Mouse (Mus musculus): ENCODE data around the gene Rcan2. TPM values are rescaled to one million over a fixed set of nuclear protein-coding genes. Genes with fewer than 3 reads are reported as not detected.
A peak's percentile ranks its signal among the peaks of the same experiment; 100 is the strongest.

Rcan2 gene
- polyA plus RNA-seq, 1 experiment from 2014 or later, result 133 TPM

GRCm38 (mm10) chr17:43846714-43847113 is 45.6 kb downstream of the Rcan2 start:
- Histone ChIP-seq H3K27me3 (ENCODE audit: control insufficient read depth, insufficient read depth, low read depth, low read length) (no peaks in the 10 kb centered on the region), H3K4me3 (ENCODE audit: low read depth, low read length) (no peak overlapping the region), H3K4me2 (ENCODE audit: low read length) (no peak overlapping the region), H3K4me1 (ENCODE audit: control insufficient read depth, insufficient read depth, low read length) (no peaks in the 10 kb centered on the region), H3K9me3 (replicated peaks; ENCODE audit: control insufficient read depth, low read length, poor library complexity, severe bottlenecking) (no peaks in the 10 kb centered on the region), H3K27ac (ENCODE audit: low read length) (no peak overlapping the region), H3K9ac (ENCODE audit: low read depth, low read length) (no peak overlapping the region), H3K36me3 (ENCODE audit: control insufficient read depth, insufficient read depth, low read length) (no peaks in the 10 kb centered on the region)
- WGBS, result 91% methylated on average over 2 of the region's 2 CpGs
- no peak for ATAC-seq

- H3K4me3 ChIP-seq (ENCODE audit: low read depth, low read length), result no peak overlapping the region
- ATAC-seq, result no peak
- H3K9ac ChIP-seq (ENCODE audit: low read depth, low read length), result no peak overlapping the region
- no peak overlapping the region for H3K27ac ChIP-seq (ENCODE audit: low read length)
- no peaks in the 10 kb centered on the region for H3K36me3 ChIP-seq (ENCODE audit: control insufficient read depth, insufficient read depth, low read length)
- no peaks in the 10 kb centered on the region for H3K27me3 ChIP-seq (ENCODE audit: control insufficient read depth, insufficient read depth, low read depth, low read length)
- H3K4me1 ChIP-seq (ENCODE audit: control insufficient read depth, insufficient read depth, low read length), result no peaks in the 10 kb centered on the region
- H3K4me2 ChIP-seq (ENCODE audit: low read length), result no peak overlapping the region
- no peaks in the 10 kb centered on the region for H3K9me3 ChIP-seq (replicated peaks; ENCODE audit: control insufficient read depth, low read length, poor library complexity, severe bottlenecking)
- 68% methylated on average over 3 of the region's 3 CpGs for WGBS
These were observed 47.8 kb downstream of the Rcan2 start for GRCm38 (mm10) chr17:43848903-43849302.

GRCm38 (mm10) chr17:43855132-43855531 is 54.0 kb downstream of the Rcan2 start:
- WGBS, result 90% methylated on average over 5 of the region's 5 CpGs
- Histone ChIP-seq H3K36me3 (ENCODE audit: control insufficient read depth, insufficient read depth, low read length) (no peaks in the 10 kb centered on the region), H3K9me3 (replicated peaks; ENCODE audit: control insufficient read depth, low read length, poor library complexity, severe bottlenecking) (no peaks in the 10 kb centered on the region), H3K4me2 (ENCODE audit: low read length) (no peak overlapping the region), H3K27ac (ENCODE audit: low read length) (no peak overlapping the region), H3K9ac (ENCODE audit: low read depth, low read length) (no peak overlapping the region), H3K27me3 (ENCODE audit: control insufficient read depth, insufficient read depth, low read depth, low read length) (no peaks in the 10 kb centered on the region), H3K4me3 (ENCODE audit: low read depth, low read length) (no peak overlapping the region), H3K4me1 (ENCODE audit: control insufficient read depth, insufficient read depth, low read length) (no peaks in the 10 kb centered on the region)
- no peak for ATAC-seq

- no peak overlapping the region for H3K4me3 ChIP-seq (ENCODE audit: low read depth, low read length)
- H3K27ac ChIP-seq (ENCODE audit: low read length), result no peak overlapping the region
- no peak overlapping the region for H3K9ac ChIP-seq (ENCODE audit: low read depth, low read length)
- H3K4me1 ChIP-seq (ENCODE audit: control insufficient read depth, insufficient read depth, low read length), result no peaks in the 10 kb centered on the region
- no peak overlapping the region for H3K4me2 ChIP-seq (ENCODE audit: low read length)
- WGBS, result 67% methylated on average over 4 of the region's 4 CpGs
- no peaks in the 10 kb centered on the region for H3K36me3 ChIP-seq (ENCODE audit: control insufficient read depth, insufficient read depth, low read length)
- no peaks in the 10 kb centered on the region for H3K27me3 ChIP-seq (ENCODE audit: control insufficient read depth, insufficient read depth, low read depth, low read length)
- no peaks in the 10 kb centered on the region for H3K9me3 ChIP-seq (replicated peaks; ENCODE audit: control insufficient read depth, low read length, poor library complexity, severe bottlenecking)
- ATAC-seq, result no peak
These were observed 54.9 kb downstream of the Rcan2 start for GRCm38 (mm10) chr17:43856081-43856480.

GRCm38 (mm10) chr17:43868808-43869207 is 67.7 kb downstream of the Rcan2 start:
- Histone ChIP-seq H3K27me3 (ENCODE audit: control insufficient read depth, insufficient read depth, low read depth, low read length) (no peaks in the 10 kb centered on the region), H3K27ac (ENCODE audit: low read length) (no peak overlapping the region), H3K9me3 (replicated peaks; ENCODE audit: control insufficient read depth, low read length, poor library complexity, severe bottlenecking) (no peaks in the 10 kb centered on the region), H3K9ac (ENCODE audit: low read depth, low read length) (no peak overlapping the region), H3K4me3 (ENCODE audit: low read depth, low read length) (no peak overlapping the region), H3K4me2 (ENCODE audit: low read length) (no peak overlapping the region), H3K4me1 (ENCODE audit: control insufficient read depth, insufficient read depth, low read length) (no peaks in the 10 kb centered on the region), H3K36me3 (ENCODE audit: control insufficient read depth, insufficient read depth, low read length) (no peaks in the 10 kb centered on the region)
- peak; percentile 42; the same call in 1 of the 2 replicates for ATAC-seq
- WGBS, result 88% methylated on average over 9 of the region's 9 CpGs

GRCm38 (mm10) chr17:43869677-43870076 is 68.5 kb downstream of the Rcan2 start:
- 16% methylated on average over 5 of the region's 5 CpGs for WGBS
- Histone ChIP-seq H3K4me3 (ENCODE audit: low read depth, low read length) (no peak overlapping the region), H3K4me2 (ENCODE audit: low read length) (no peak overlapping the region), H3K4me1 (ENCODE audit: control insufficient read depth, insufficient read depth, low read length) (no peaks in the 10 kb centered on the region), H3K36me3 (ENCODE audit: control insufficient read depth, insufficient read depth, low read length) (no peaks in the 10 kb centered on the region), H3K9me3 (replicated peaks; ENCODE audit: control insufficient read depth, low read length, poor library complexity, severe bottlenecking) (no peaks in the 10 kb centered on the region), H3K27me3 (ENCODE audit: control insufficient read depth, insufficient read depth, low read depth, low read length) (no peaks in the 10 kb centered on the region), H3K9ac (ENCODE audit: low read depth, low read length) (no peak overlapping the region), H3K27ac (ENCODE audit: low read length) (no peak overlapping the region)
- ATAC-seq, result 0 out of 2 replicates have a peak, but pooled peaks have one; percentile 54

GRCm38 (mm10) chr17:43874417-43874816 is 73.3 kb downstream of the Rcan2 start:
- no peak overlapping the region for H3K4me3 ChIP-seq (ENCODE audit: low read depth, low read length)
- WGBS, result 87% methylated on average over 5 of the region's 5 CpGs
- H3K4me1 ChIP-seq (ENCODE audit: control insufficient read depth, insufficient read depth, low read length), result no peaks in the 10 kb centered on the region
- 0 out of 2 replicates have a peak, but pooled peaks cover 2% of the 10 kb centered on the region for H3K9me3 ChIP-seq (replicated peaks; ENCODE audit: control insufficient read depth, low read length, poor library complexity, severe bottlenecking)
- H3K27me3 ChIP-seq (ENCODE audit: control insufficient read depth, insufficient read depth, low read depth, low read length), result no peaks in the 10 kb centered on the region
- no peak overlapping the region for H3K27ac ChIP-seq (ENCODE audit: low read length)
- H3K36me3 ChIP-seq (ENCODE audit: control insufficient read depth, insufficient read depth, low read length), result no peaks in the 10 kb centered on the region
- H3K4me2 ChIP-seq (ENCODE audit: low read length), result no peak overlapping the region
- no peak overlapping the region for H3K9ac ChIP-seq (ENCODE audit: low read depth, low read length)
- ATAC-seq, result no peak

GRCm38 (mm10) chr17:43877425-43877824 is 76.3 kb downstream of the Rcan2 start:
- no peaks in the 10 kb centered on the region for H3K27me3 ChIP-seq (ENCODE audit: control insufficient read depth, insufficient read depth, low read depth, low read length)
- no peak for ATAC-seq
- no peak overlapping the region for H3K4me3 ChIP-seq (ENCODE audit: low read depth, low read length)
- no peaks in the 10 kb centered on the region for H3K4me1 ChIP-seq (ENCODE audit: control insufficient read depth, insufficient read depth, low read length)
- 0 out of 2 replicates have a peak, but pooled peaks cover 2% of the 10 kb centered on the region for H3K9me3 ChIP-seq (replicated peaks; ENCODE audit: control insufficient read depth, low read length, poor library complexity, severe bottlenecking)
- H3K27ac ChIP-seq (ENCODE audit: low read length), result no peak overlapping the region
- H3K4me2 ChIP-seq (ENCODE audit: low read length), result no peak overlapping the region
- H3K36me3 ChIP-seq (ENCODE audit: control insufficient read depth, insufficient read depth, low read length), result no peaks in the 10 kb centered on the region
- no peak overlapping the region for H3K9ac ChIP-seq (ENCODE audit: low read depth, low read length)
- 62% methylated on average over 2 of the region's 2 CpGs for WGBS

- WGBS, result 7% methylated on average over 1 of the region's 1 CpGs
- Histone ChIP-seq H3K27me3 (ENCODE audit: control insufficient read depth, insufficient read depth, low read depth, low read length) (no peaks in the 10 kb centered on the region), H3K9ac (ENCODE audit: low read depth, low read length) (no peak overlapping the region), H3K9me3 (replicated peaks; ENCODE audit: control insufficient read depth, low read length, poor library complexity, severe bottlenecking) (0 out of 2 replicates have a peak, but pooled peaks cover 2% of the 10 kb centered on the region), H3K27ac (ENCODE audit: low read length) (no peak overlapping the region), H3K4me2 (ENCODE audit: low read length) (no peak overlapping the region), H3K4me1 (ENCODE audit: control insufficient read depth, insufficient read depth, low read length) (no peaks in the 10 kb centered on the region), H3K36me3 (ENCODE audit: control insufficient read depth, insufficient read depth, low read length) (no peaks in the 10 kb centered on the region), H3K4me3 (ENCODE audit: low read depth, low read length) (no peak overlapping the region)
- peak; percentile 82 for ATAC-seq
These were observed 81.9 kb downstream of the Rcan2 start for GRCm38 (mm10) chr17:43883016-43883415.
